ENCODE assay signal across 18 mouse cellular contexts in the genomic region with DNA sequence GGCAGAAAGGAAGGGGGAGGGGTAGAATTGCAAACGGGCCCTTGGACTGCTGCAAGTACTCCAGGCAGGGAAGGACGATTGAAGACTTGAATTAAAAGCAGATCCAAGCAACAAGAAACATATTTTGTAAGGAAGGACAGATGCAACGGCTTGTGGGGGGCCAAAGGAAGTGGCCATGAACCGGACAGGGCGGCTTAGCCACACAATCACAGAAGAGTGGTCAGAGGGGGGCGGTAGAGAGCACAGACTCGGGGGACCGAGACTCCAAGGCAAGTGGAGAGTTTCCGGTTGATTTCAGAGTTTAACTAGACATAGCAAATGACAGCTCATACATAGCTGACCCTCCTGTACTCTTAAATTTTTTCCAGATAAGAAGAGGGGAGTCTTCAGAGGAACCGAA. TPM values are rescaled to one million over a fixed set of nuclear protein-coding genes. Genes with fewer than 3 reads are reported as not detected.
A peak's percentile ranks its signal among the peaks of the same experiment; 100 is the strongest.
DNase-seq lines count a peak whose midpoint lies in the region; ATAC-seq and TF ChIP-seq lines count a peak whose summit lies in the region.
"Had no signal": no experiment of that assay in that cellular context is flagged by ENCODE, and none has a peak within 500 bp of the region (broad histone marks: within the 10 kb centered on the region; RNA-seq: fewer than 3 reads in every experiment).

No protein-coding gene starts in this region.

- WGBS in limb, embryonic 11.5 days, result 56% methylated on average over 10 of the region's 10 CpGs

- no peaks in the 10 kb centered on the region for H3K4me1 ChIP-seq in ES-Bruce4 (ENCODE audit: control insufficient read depth, insufficient read depth, low read length)
- H3K4me1 ChIP-seq in MEL (ENCODE audit: control insufficient read depth in 1 of 2, insufficient read depth in 2 of 2, low read length in 2 of 2), result peaks cover 0 to 3% of the 10 kb centered on the region in 2 experiments; a peak in 2 of 4 replicates
- H3K4me1 ChIP-seq in limb, embryonic 11.5 days (ENCODE audit: control insufficient read depth, insufficient read depth, low read length), result no peaks in the 10 kb centered on the region
- H3K4me1 ChIP-seq: neural tube, embryonic 13.5 days had no signal

- H3K36me3 ChIP-seq in ES-Bruce4 (ENCODE audit: control insufficient read depth, insufficient read depth, low read length, poor library complexity, severe bottlenecking) (no peaks in the 10 kb centered on the region), MEL (ENCODE audit: control insufficient read depth in 1 of 2, insufficient read depth in 2 of 2, low read length in 2 of 2) (no peaks in the 10 kb centered on the region)
- H3K36me3 ChIP-seq in limb, embryonic 11.5 days (ENCODE audit: control insufficient read depth, insufficient read depth, low read length), result no peaks in the 10 kb centered on the region
- H3K36me3 ChIP-seq: neural tube, embryonic 13.5 days had no signal

- DNase-seq in layer of hippocampus, adult 2 months (ENCODE audit: low spot score in 2 of 2), result no peak
- no peak for DNase-seq in layer of hippocampus, adult 11-12 months (ENCODE audit: low spot score)
- no peak for DNase-seq in MEL (ENCODE audit: low read depth, low spot score)
- peak; percentile 51 for DNase-seq in limb, embryonic 11.5 days (ENCODE audit: low spot score)
- no peak for DNase-seq in heart, postnatal 14 days
- DNase-seq in left cerebral cortex, adult 8-10 months (ENCODE audit: low spot score in 2 of 2), result no peak
- DNase-seq: adrenal gland, postnatal 36 days; gastrocnemius, postnatal 36 days; heart, postnatal 4 days; kidney, adult 9 months; right cerebral cortex, postnatal 4 days had no signal

- H3K4me3 ChIP-seq in layer of hippocampus, adult 2 months, result no peak overlapping the region
- H3K4me3 ChIP-seq in ES-Bruce4 (ENCODE audit: low read depth, low read length) (no peak overlapping the region), MEL (ENCODE audit: control insufficient read depth in 1 of 2, insufficient read depth in 1 of 2, low read depth in 2 of 2, low read length in 2 of 2) (no peak overlapping the region)
- no peak overlapping the region for H3K4me3 ChIP-seq in limb, embryonic 11.5 days (ENCODE audit: low read depth, low read length)
- H3K4me3 ChIP-seq: neural tube, embryonic 13.5 days had no signal

- intact Hi-C loops in heart, postnatal 14 days (cut with DNase I), result no loop called here

- H3K79me2 ChIP-seq in MEL (ENCODE audit: control insufficient read depth, insufficient read depth, low read length, poor library complexity), result no peaks in the 10 kb centered on the region

- TF ChIP-seq RAD21 in MEL (IDR thresholded peaks at IDR 0.05; ENCODE audit: low read depth, low read length), result no peak

- H3K9me3 ChIP-seq in ES-Bruce4 (replicated peaks; ENCODE audit: control insufficient read depth, insufficient read depth, low read length, poor library complexity, severe bottlenecking) (no peaks in the 10 kb centered on the region), MEL (replicated peaks; ENCODE audit: insufficient read depth, low read length) (no peaks in the 10 kb centered on the region)
- no peaks in the 10 kb centered on the region for H3K9me3 ChIP-seq in limb, embryonic 11.5 days (ENCODE audit: control insufficient read depth, low read length)
- H3K9me3 ChIP-seq: neural tube, embryonic 13.5 days had no signal

- no peak overlapping the region for H3K27ac ChIP-seq in layer of hippocampus, adult 2 months
- H3K27ac ChIP-seq in ES-Bruce4 (ENCODE audit: insufficient read depth, low read length) (no peak overlapping the region), MEL (ENCODE audit: control insufficient read depth, low read depth, low read length) (no peak overlapping the region)
- H3K27ac ChIP-seq in limb, embryonic 11.5 days (replicated peaks; ENCODE audit: low read depth, low read length), result no peak overlapping the region
- H3K27ac ChIP-seq: neural tube, embryonic 13.5 days had no signal

- peak; percentile 51 for TF ChIP-seq CTCF in layer of hippocampus, adult 2 months (conservative IDR thresholded peaks at IDR 0.05)
- TF ChIP-seq CTCF in ES-Bruce4 (IDR thresholded peaks at IDR 0.05; ENCODE audit: low read depth, low read length), result peak; percentile 62
- TF ChIP-seq CTCF in MEL (IDR thresholded peaks at IDR 0.05 in 2 of 3, conservative IDR thresholded peaks at IDR 0.05 in 1 of 3; ENCODE audit: control insufficient read depth in 1 of 3, insufficient read depth in 1 of 3, low read depth in 2 of 3, low read length in 3 of 3, poor library complexity in 1 of 3, severe bottlenecking in 1 of 3), result peak; percentile 9 to 48 (median 41); a peak in 4 of 6 replicates

- TF ChIP-seq EP300 in ES-Bruce4 (IDR thresholded peaks at IDR 0.05; ENCODE audit: insufficient read depth, low read depth, low read length), result no peak
- no peak for TF ChIP-seq EP300 in MEL (IDR thresholded peaks at IDR 0.05; ENCODE audit: low read depth in 1 of 2, low read length in 2 of 2)

- H3K9ac ChIP-seq in ES-Bruce4 (ENCODE audit: low read depth, poor library complexity, severe bottlenecking), result no peak overlapping the region
- no peak overlapping the region for H3K9ac ChIP-seq in MEL (ENCODE audit: control insufficient read depth, low read depth, low read length, poor library complexity, severe bottlenecking)
- no peak overlapping the region for H3K9ac ChIP-seq in limb, embryonic 11.5 days (ENCODE audit: low read length)
- H3K9ac ChIP-seq: neural tube, embryonic 13.5 days had no signal

- H3K27me3 ChIP-seq in ES-Bruce4 (ENCODE audit: control insufficient read depth, insufficient read depth, low read length, poor library complexity, severe bottlenecking) (no peaks in the 10 kb centered on the region; the same call in 1 of the 2 replicates), MEL (ENCODE audit: control insufficient read depth in 1 of 2, insufficient read depth in 2 of 2, low read length in 2 of 2) (no peaks in the 10 kb centered on the region)
- no peaks in the 10 kb centered on the region for H3K27me3 ChIP-seq in limb, embryonic 11.5 days (ENCODE audit: control insufficient read depth, insufficient read depth, low read length)
- H3K27me3 ChIP-seq: neural tube, embryonic 13.5 days had no signal

- no peak for ATAC-seq in limb, embryonic 11.5 days (ENCODE audit: insufficient number of reproducible peaks, low FRiP score, low TSS enrichment, low read depth)

- TF ChIP-seq POLR2A in ES-Bruce4 (IDR thresholded peaks at IDR 0.05; ENCODE audit: insufficient read depth, low read length) (no peak), MEL (IDR thresholded peaks at IDR 0.05; ENCODE audit: control insufficient read depth in 1 of 2, insufficient read depth in 1 of 2, low read depth in 1 of 2, low read length in 2 of 2, poor library complexity in 1 of 2) (no peak)

- H3K4me2 ChIP-seq in limb, embryonic 11.5 days (ENCODE audit: low read depth, severe bottlenecking), result no peak overlapping the region
- H3K4me2 ChIP-seq: heart, embryonic 11.5 days; neural tube, embryonic 13.5 days had no signal

TF ChIP-seq in MEL, 35 proteins besides CTCF, POLR2A, EP300 and RAD21 (continues in another document):
- TF ChIP-seq SIN3A (IDR thresholded peaks at IDR 0.05; ENCODE audit: low read length) (no peak), KAT2A (conservative IDR thresholded peaks at IDR 0.05; ENCODE audit: low read depth, low read length) (no peak), TBP (IDR thresholded peaks at IDR 0.05; ENCODE audit: low read depth, low read length) (no peak), ZKSCAN1 (IDR thresholded peaks at IDR 0.05; ENCODE audit: low read depth, low read length) (no peak), JUND (IDR thresholded peaks at IDR 0.05; ENCODE audit: low read depth, low read length) (no peak), NELFE (IDR thresholded peaks at IDR 0.05; ENCODE audit: low read depth, low read length) (no peak), GATA1 (IDR thresholded peaks at IDR 0.05; ENCODE audit: low read depth, low read length) (no peak), USF1 (IDR thresholded peaks at IDR 0.05; ENCODE audit: low read depth, low read length) (no peak), MXI1 (IDR thresholded peaks at IDR 0.05; ENCODE audit: low read depth, low read length) (no peak), GABPA (IDR thresholded peaks at IDR 0.05; ENCODE audit: low read depth, low read length) (no peak), ZMIZ1 (IDR thresholded peaks at IDR 0.05; ENCODE audit: low read depth, low read length) (no peak), TCF12 (IDR thresholded peaks at IDR 0.05; ENCODE audit: low read depth, low read length) (no peak), MYB (IDR thresholded peaks at IDR 0.05; ENCODE audit: low read depth, low read length) (no peak), USF2 (IDR thresholded peaks at IDR 0.05; ENCODE audit: borderline replicate concordance in 1 of 2, insufficient read depth in 1 of 2, low read depth in 1 of 2, low read length in 2 of 2) (no peak)

RNA-seq across cellular contexts. Expression of a gene that starts 30.7 kb away (rescaled TPM):
- total RNA-seq in layer of hippocampus, adult 2 months (2021), result 10 to 100 TPM; 13.6 to 17.5 TPM
- polyA plus RNA-seq in ES-Bruce4 (2011; ENCODE audit: insufficient read depth, insufficient read length, low read depth, missing spikeins) (0.21 and 0.42 TPM in 2 replicates), MEL (2012; ENCODE audit: insufficient read depth in 1 of 2, insufficient read length in 2 of 2, low read depth in 1 of 2, low replicate concordance in 2 of 2, missing spikeins in 1 of 2) (1 to 10 TPM in 1 of 2 experiments, not detected in 1; 3.6 TPM)
- total RNA-seq in MEL (2012; rRNA removed), result 2.1 TPM in 2 replicates
- polyA plus RNA-seq in limb, embryonic 11.5 days (2014; fragmentation: Nextera tagmentation; extraction: Ambion mirVana), result 4.9 and 5.2 TPM in 2 replicates
- total RNA-seq in heart, postnatal 14 days (2021), result under 1 TPM; 0.29 TPM
- total RNA-seq in left cerebral cortex, adult 8-10 months (2022), result 1 to 10 TPM; 7.3 to 9.5 (median 8.8) TPM
- total RNA-seq: common myeloid progenitor, adult 5-6 weeks; liver, adult 2 months; megakaryocyte-erythroid progenitor cell, adult 5-6 weeks; monocyte, adult 5-6 weeks had no signal
- polyA plus RNA-seq: liver, adult 2 months had no signal

RNA-seq across cellular contexts. Expression of a gene that starts 47.4 kb away (rescaled TPM):
- total RNA-seq in layer of hippocampus, adult 2 months (2021), result 1 to 10 TPM; 3.7 to 4.3 TPM
- polyA plus RNA-seq in ES-Bruce4 (2011; ENCODE audit: insufficient read depth, insufficient read length, low read depth, missing spikeins), result 4.5 and 7.3 TPM in 2 replicates
- 40.1 and 40.6 TPM in 2 replicates for total RNA-seq in MEL (2012; rRNA removed)
- polyA plus RNA-seq in MEL (2012; ENCODE audit: insufficient read depth in 1 of 2, insufficient read length in 2 of 2, low read depth in 1 of 2, low replicate concordance in 2 of 2, missing spikeins in 1 of 2), result 10 to 100 TPM; 33.2 to 51.2 TPM
- polyA plus RNA-seq in limb, embryonic 11.5 days (2014; fragmentation: Nextera tagmentation; extraction: Ambion mirVana), result 9.0 and 10.3 TPM in 2 replicates
- total RNA-seq in heart, postnatal 14 days (2021), result 1 to 10 TPM; 2.5 to 3.3 TPM
- total RNA-seq in left cerebral cortex, adult 8-10 months (2022), result 1 to 10 TPM; 2.4 to 5.7 (median 4.2) TPM

RNA-seq across cellular contexts. Expression of a gene that starts 47.5 kb away (rescaled TPM):
- 1 to 10 TPM; 1.8 to 3.4 TPM for total RNA-seq in layer of hippocampus, adult 2 months (2021)
- polyA plus RNA-seq in ES-Bruce4 (2011; ENCODE audit: insufficient read depth, insufficient read length, low read depth, missing spikeins) (1.8 and 2.4 TPM in 2 replicates), MEL (2012; ENCODE audit: insufficient read depth in 1 of 2, insufficient read length in 2 of 2, low read depth in 1 of 2, low replicate concordance in 2 of 2, missing spikeins in 1 of 2) (1 to 10 TPM in 1 of 2 experiments, not detected in 1; 9.4 TPM)
- 6.7 and 7.5 TPM in 2 replicates for total RNA-seq in MEL (2012; rRNA removed)
- polyA plus RNA-seq in limb, embryonic 11.5 days (2014; fragmentation: Nextera tagmentation; extraction: Ambion mirVana), result 1.7 and 2.7 TPM in 2 replicates
- total RNA-seq in heart, postnatal 14 days (2021), result 1 to 10 TPM; 6.2 to 7.6 TPM
- 1 to 10 TPM; 2.2 to 2.8 (median 2.5) TPM for total RNA-seq in left cerebral cortex, adult 8-10 months (2022)
